Mouse (Mus musculus): ENCODE results near the gene Tsc22d2.
"Not testable (repeated sequence)": the region's sequence is repeated elsewhere in the genome, so short reads cannot be mapped to it uniquely, and the experiment has no call there.

Gene Tsc22d2

GRCm38 (mm10) chr3:58428861-58429260 is 14.3 kb downstream of the Tsc22d2 start:
- DNase-seq (ENCODE audit: low read depth, low spot score) = no peak

- DNase-seq (ENCODE audit: low read depth, low spot score) = no peak
Measured at GRCm38 (mm10) chr3:58434414-58434813, 19.9 kb downstream of the Tsc22d2 start.

- DNase-seq (ENCODE audit: low read depth, low spot score) = no peak
Measured at GRCm38 (mm10) chr3:58448230-58448629, 33.7 kb downstream of the Tsc22d2 start.

- DNase-seq (ENCODE audit: low read depth, low spot score) = no peak
Measured at GRCm38 (mm10) chr3:58449487-58449886, 35.0 kb downstream of the Tsc22d2 start.

GRCm38 (mm10) chr3:58454414-58455205 is 40.1 kb downstream of the Tsc22d2 start:
- DNase-seq (ENCODE audit: low read depth, low spot score) = no peak

- DNase-seq (ENCODE audit: low read depth, low spot score) = no peak
Measured at GRCm38 (mm10) chr3:58455255-58455654, 40.7 kb downstream of the Tsc22d2 start.

GRCm38 (mm10) chr3:58469655-58470437 is 55.3 kb downstream of the Tsc22d2 start:
- DNase-seq (ENCODE audit: low read depth, low spot score) = no peak

GRCm38 (mm10) chr3:58475298-58475697 is 60.8 kb downstream of the Tsc22d2 start:
- DNase-seq (ENCODE audit: low read depth, low spot score) = not testable (repeated sequence)

GRCm38 (mm10) chr3:58478755-58479455 is 64.4 kb downstream of the Tsc22d2 start:
- no peak for DNase-seq (ENCODE audit: low read depth, low spot score)

GRCm38 (mm10) chr3:58485883-58486282 is 71.4 kb downstream of the Tsc22d2 start:
- DNase-seq (ENCODE audit: low read depth, low spot score) = no peak

GRCm38 (mm10) chr3:58487121-58487520 is 72.6 kb downstream of the Tsc22d2 start:
- no peak for DNase-seq (ENCODE audit: low read depth, low spot score)

GRCm38 (mm10) chr3:58487999-58488775 is 73.7 kb downstream of the Tsc22d2 start:
- DNase-seq (ENCODE audit: low read depth, low spot score) = no peak

- no peak for DNase-seq (ENCODE audit: low read depth, low spot score)
Measured at GRCm38 (mm10) chr3:58490787-58491186, 76.3 kb downstream of the Tsc22d2 start.

- no peak for DNase-seq (ENCODE audit: low read depth, low spot score)
Measured at GRCm38 (mm10) chr3:58493621-58494020, 79.1 kb downstream of the Tsc22d2 start.

GRCm38 (mm10) chr3:58501961-58502360 is 87.4 kb downstream of the Tsc22d2 start:
- no peak for DNase-seq (ENCODE audit: low read depth, low spot score)

- DNase-seq (ENCODE audit: low read depth, low spot score) = no peak
Measured at GRCm38 (mm10) chr3:58503720-58504333, 89.3 kb downstream of the Tsc22d2 start.

GRCm38 (mm10) chr3:58504676-58505075 is 90.2 kb downstream of the Tsc22d2 start:
- DNase-seq (ENCODE audit: low read depth, low spot score) = no peak

- DNase-seq (ENCODE audit: low read depth, low spot score) = no peak
Measured at GRCm38 (mm10) chr3:58508020-58508750, 93.7 kb downstream of the Tsc22d2 start.

- DNase-seq (ENCODE audit: low read depth, low spot score) = no peak
Measured at GRCm38 (mm10) chr3:58511581-58511980, 97.1 kb downstream of the Tsc22d2 start.

GRCm38 (mm10) chr3:58512740-58513139 is 98.2 kb downstream of the Tsc22d2 start:
- no peak for DNase-seq (ENCODE audit: low read depth, low spot score)

Measured in brain, embryonic 18.5 days (tissue).